Mouse (Mus musculus) CH12.LX (cell line): ENCODE results near the gene Plppr3. TPM values are rescaled to one million over a fixed set of nuclear protein-coding genes. Genes with fewer than 3 reads are reported as not detected.

Experiments
- DNase-seq: peaks from one replicate; pipeline ENCODE4 v3.0.0-alpha.2; 2013; ENCODE audit errors: extremely low read depth
- H3K27ac ChIP-seq: 2 replicates; pipeline ENCODE4 v1.5.1; 2012; ENCODE audit warnings: low read depth, mild to moderate bottlenecking, control low read depth, moderate library complexity; ENCODE audit not compliant: insufficient read depth
- H3K27me3 ChIP-seq: replicated peaks from 2 replicates; pipeline ENCODE3; 2012; ENCODE audit warnings: inconsistent platforms
- H3K36me3 ChIP-seq, 2 experiments: replicated peaks in 1 of 2; 2 replicates each; pipeline versions ENCODE3 to v1.6.1; 2012; ENCODE audit warnings: inconsistent platforms in 1 of 2, low read length in 1 of 2, mild to moderate bottlenecking in 1 of 2, mixed read lengths in 1 of 2, moderate library complexity in 1 of 2; ENCODE audit not compliant: control insufficient read depth in 1 of 2, insufficient read depth in 1 of 2
- H3K4me1 ChIP-seq, 2 experiments: 2 replicates each; pipeline ENCODE4 v1.6.1; 2012; ENCODE audit warnings: inconsistent platforms in 1 of 2, moderate library complexity in 1 of 2; ENCODE audit not compliant: insufficient read depth in 2 of 2, control insufficient read depth in 1 of 2
- H3K4me2 ChIP-seq: 2 replicates; pipeline ENCODE4 v1.6.1; 2012; ENCODE audit warnings: low read depth, mild to moderate bottlenecking, control low read depth; ENCODE audit not compliant: poor library complexity, insufficient read depth, severe bottlenecking
- H3K4me3 ChIP-seq, 3 experiments: fragments of 150-350 bp in 1 of 3; sonication (generic) in 1 of 3; replicated peaks in 1 of 3; 2 replicates each; pipeline versions ENCODE3 to v1.5.1; 2011 to 2012; ENCODE audit warnings: low read depth in 2 of 3, low read length in 2 of 3, mild to moderate bottlenecking in 2 of 3, moderate library complexity in 2 of 3, control low read depth in 1 of 3, improper control_type of control experiment in 1 of 3, inconsistent platforms in 1 of 3, mixed read lengths in 1 of 3; ENCODE audit not compliant: poor library complexity in 1 of 3
- H3K79me2 ChIP-seq: replicated peaks from 2 replicates; pipeline ENCODE4 v1.6.1; 2012; ENCODE audit warnings: mild to moderate bottlenecking, moderate library complexity; ENCODE audit not compliant: control insufficient read depth, poor library complexity, insufficient read depth, severe bottlenecking; ENCODE audit errors: extremely low read depth
- H3K9ac ChIP-seq: 2 replicates; pipeline ENCODE4 v1.6.1; 2012; ENCODE audit warnings: low read depth, mild to moderate bottlenecking, control low read depth, moderate library complexity; ENCODE audit not compliant: insufficient read depth
- H3K9me3 ChIP-seq: replicated peaks from 2 replicates; pipeline ENCODE3; 2012; ENCODE audit warnings: low read length, inconsistent platforms, mixed read lengths
- CHD1 ChIP-seq: IDR thresholded peaks from 2 replicates; pipeline ENCODE4 v1.6.1; 2012; ENCODE audit warnings: low read depth, low read length, improper control_type of control experiment, inconsistent platforms
- CHD2 ChIP-seq: IDR thresholded peaks from 2 replicates; pipeline ENCODE4 v1.6.1; 2011; ENCODE audit warnings: low read length, improper control_type of control experiment
- E2F4 ChIP-seq: IDR thresholded peaks from 2 replicates; pipeline ENCODE4 v1.6.1; 2011; ENCODE audit warnings: low read depth, low read length, improper control_type of control experiment; ENCODE audit not compliant: insufficient replicate concordance
- KAT2A ChIP-seq: IDR thresholded peaks from 2 replicates; pipeline ENCODE4 v1.6.1; 2012; ENCODE audit warnings: low read length, improper control_type of control experiment, inconsistent platforms; ENCODE audit not compliant: insufficient replicate concordance
- MAZ ChIP-seq: IDR thresholded peaks from 2 replicates; pipeline ENCODE4 v1.6.1; 2012; ENCODE audit warnings: low read depth, mild to moderate bottlenecking, inconsistent platforms, low read length, improper control_type of control experiment, moderate library complexity
- NRF1 ChIP-seq: IDR thresholded peaks from 2 replicates; pipeline ENCODE4 v1.6.1; 2014; ENCODE audit warnings: low read depth, mild to moderate bottlenecking, inconsistent platforms, low read length, improper control_type of control experiment, moderate library complexity
- SIN3A ChIP-seq: IDR thresholded peaks from 2 replicates; pipeline ENCODE4 v1.6.1; 2012; ENCODE audit warnings: low read length, improper control_type of control experiment, inconsistent platforms
- SMC3 ChIP-seq: IDR thresholded peaks from 2 replicates; pipeline ENCODE4 v1.6.1; 2011; ENCODE audit warnings: low read depth, low read length, improper control_type of control experiment
- ZKSCAN1 ChIP-seq: IDR thresholded peaks from 2 replicates; pipeline ENCODE4 v1.6.1; 2012; ENCODE audit warnings: low read depth, inconsistent platforms, low read length, improper control_type of control experiment, borderline replicate concordance
- ZNF384 ChIP-seq: IDR thresholded peaks from 2 replicates; pipeline ENCODE4 v1.6.1; 2012; ENCODE audit warnings: low read depth, low read length, improper control_type of control experiment, inconsistent platforms
- dilution Hi-C: fragments of 300-500 bp; cut with MboI; formaldehyde crosslinking; loops from 2 replicates; pipeline ENCODE4 v1.14.3; 2020; ENCODE audit warnings: low sequenced_read_pairs; ENCODE audit not compliant: extremely low pct_unique_long_range_greater_than_20kb, extremely low pct_ligation_motif_present
- in situ Hi-C: fragments of 300-500 bp; cut with MboI; formaldehyde crosslinking; loops from 3 replicates; pipeline ENCODE4 v1.14.3; 2019; ENCODE audit warnings: low sequenced_read_pairs, low pct_ligation_motif_present, low pct_unique_long_range_greater_than_20kb, mixed read lengths
- polyA plus RNA-seq: library from polyadenylated mRNA; unstranded; fragments of >175 nt; gene quantifications from 2 replicates; pipeline ENCODE4 v1.2.1, GENCODE M21; 2012; ENCODE audit warnings: low read depth; ENCODE audit not compliant: insufficient read length
- total RNA-seq, 2 experiments: library from RNA; depleted of rRNA; stranded (reverse); fragments of 300-350 nt in 1 of 2; fragments of >200 nt in 1 of 2; gene quantifications; 2 replicates each; pipeline ENCODE4 v1.2.3; 2012 to 2014

Plppr3 gene
- total and polyA plus RNA-seq, 3 experiments: 0.47 to 3.4 TPM; not detected in 1

- peaks cover 59% of the 10 kb centered on the region for H3K79me2 ChIP-seq
- H3K9me3 ChIP-seq: no peaks in the 10 kb centered on the region
- peak overlapping the region; percentile 90 to 100 (median 100) for H3K4me3 ChIP-seq
- H3K4me2 ChIP-seq: peak overlapping the region; percentile 53
- in situ Hi-C loops: no loop called here
- H3K27ac ChIP-seq: no peak overlapping the region
- dilution Hi-C loops: no loop called here
- H3K27me3 ChIP-seq: no peaks in the 10 kb centered on the region
- H3K36me3 ChIP-seq: peaks cover 57 to 61% of the 10 kb centered on the region in 2 experiments
- H3K4me1 ChIP-seq: peaks cover 11 to 36% of the 10 kb centered on the region in 2 experiments
- no peak for TF ChIP-seq SMC3
- 0 out of 2 replicates have a peak, but pooled peaks have one; percentile 37 for TF ChIP-seq SIN3A
- no peak for TF ChIP-seq CHD2
- TF ChIP-seq MAZ: no peak
- DNase-seq: no peak
- H3K9ac ChIP-seq: peak overlapping the region; percentile 99
Measured at GRCm38 (mm10) chr10:79856704-79857451, 17.6 kb downstream of the Plppr3 start.

- TF ChIP-seq E2F4 (no peak), KAT2A (no peak), NRF1 (no peak), ZKSCAN1 (no peak), ZNF384 (no peak)
- dilution Hi-C loops (no loop called here), in situ Hi-C loops (no loop called here)
- peaks cover 15 to 42% of the 10 kb centered on the region in 2 experiments for H3K4me1 ChIP-seq
- H3K4me2 ChIP-seq: peak overlapping the region; percentile 53
- peak overlapping the region; percentile 90 to 100 (median 100) for H3K4me3 ChIP-seq
- no peak overlapping the region for H3K27ac ChIP-seq
- no peaks in the 10 kb centered on the region for H3K9me3 ChIP-seq
- peak overlapping the region; percentile 99 for H3K9ac ChIP-seq
- DNase-seq: no peak
- H3K36me3 ChIP-seq: peaks cover 51 to 55% of the 10 kb centered on the region in 2 experiments
- no peaks in the 10 kb centered on the region for H3K27me3 ChIP-seq
- H3K79me2 ChIP-seq: peaks cover 59% of the 10 kb centered on the region
Measured at GRCm38 (mm10) chr10:79856280-79856679, 18.2 kb downstream of the Plppr3 start.

GRCm38 (mm10) chr10:79855558-79856184 is 18.8 kb downstream of the Plppr3 start:
- H3K9ac ChIP-seq: peak overlapping the region; percentile 99
- dilution Hi-C loops: no loop called here
- TF ChIP-seq SIN3A (0 out of 2 replicates have a peak, but pooled peaks have one; percentile 23), CHD2 (no peak), CHD1 (no peak)
- H3K4me3 ChIP-seq: peak overlapping the region; percentile 90 to 100 (median 100)
- no peaks in the 10 kb centered on the region for H3K9me3 ChIP-seq
- H3K27me3 ChIP-seq: no peaks in the 10 kb centered on the region
- no peak for DNase-seq
- in situ Hi-C loops: no loop called here
- H3K36me3 ChIP-seq: peaks cover 44 to 49% of the 10 kb centered on the region in 2 experiments
- H3K4me1 ChIP-seq: peaks cover 15 to 49% of the 10 kb centered on the region in 2 experiments
- H3K4me2 ChIP-seq: peak overlapping the region; percentile 53
- peaks cover 59% of the 10 kb centered on the region for H3K79me2 ChIP-seq
- no peak overlapping the region for H3K27ac ChIP-seq
